Mouse (Mus musculus) megakaryocyte, adult 5-6 weeks (primary cell): Measurements from ENCODE around the gene Zfp42. TPM values are rescaled to one million over a fixed set of nuclear protein-coding genes. Genes with fewer than 3 reads are reported as not detected.
"Not testable (repeated sequence)": the region's sequence is repeated elsewhere in the genome, so short reads cannot be mapped to it uniquely, and the experiment has no call there.

ENCODE experiments used
- ATAC-seq: 2 replicates; pipeline ENCODE4 v1.8.0; 2016; ENCODE audit warnings: mild to moderate bottlenecking, inconsistent platforms; ENCODE audit not compliant: poor library complexity, severe bottlenecking
- total RNA-seq, 2 experiments: library from RNA; stranded (forward) in 1 of 2; stranded (reverse) in 1 of 2; fragments of 153-499, 151-499 nt in 1 of 2; fragments of 221-1000, 200-1000 nt in 1 of 2; gene quantifications; 2 replicates each; pipeline versions ENCODE4 v1.2.3 to v1.2.4; 2015 to 2017

The Zfp42 gene
- total RNA-seq (2015): not detected in 2 replicates
- not detected in 2 replicates for total RNA-seq (2017)

GRCm38 (mm10) chr8:43306896-43307295 lies at the start of gene Zfp42:
Gene Zfp42 (minus strand): TSS chr8:43306980.
- no peak for ATAC-seq

GRCm38 (mm10) chr8:43356069-43356770 lies 49.4 kb upstream of the Zfp42 start:
- no peak for ATAC-seq

GRCm38 (mm10) chr8:43352241-43352640 lies 45.5 kb upstream of the Zfp42 start:
- ATAC-seq: not testable (repeated sequence)

GRCm38 (mm10) chr8:43338555-43338954 lies 31.8 kb upstream of the Zfp42 start:
- no peak for ATAC-seq

GRCm38 (mm10) chr8:43333465-43333864 lies 26.7 kb upstream of the Zfp42 start:
- no peak for ATAC-seq

- ATAC-seq: no peak
These were observed 24.9 kb upstream of the Zfp42 start for GRCm38 (mm10) chr8:43331657-43332056.

GRCm38 (mm10) chr8:43329913-43330705 lies 23.3 kb upstream of the Zfp42 start:
- no peak for ATAC-seq

GRCm38 (mm10) chr8:43328666-43329065 lies 21.9 kb upstream of the Zfp42 start:
- ATAC-seq: no peak

- ATAC-seq: no peak
These were observed 14.0 kb upstream of the Zfp42 start for GRCm38 (mm10) chr8:43320771-43321170.

- ATAC-seq: no peak
These were observed 1.4 kb upstream of the Zfp42 start for GRCm38 (mm10) chr8:43308213-43308612.

- ATAC-seq: no peak
These were observed 1.1 kb downstream of the Zfp42 start for GRCm38 (mm10) chr8:43305676-43306075.

GRCm38 (mm10) chr8:43299796-43300195 lies 7.0 kb downstream of the Zfp42 start:
- no peak for ATAC-seq

GRCm38 (mm10) chr8:43295826-43296225 lies 11.0 kb downstream of the Zfp42 start:
- ATAC-seq: no peak

GRCm38 (mm10) chr8:43294191-43294590 lies 12.6 kb downstream of the Zfp42 start:
- no peak for ATAC-seq

GRCm38 (mm10) chr8:43290424-43291111 lies 16.2 kb downstream of the Zfp42 start:
- ATAC-seq: no peak

GRCm38 (mm10) chr8:43289781-43290180 lies 17.0 kb downstream of the Zfp42 start:
- ATAC-seq: no peak

GRCm38 (mm10) chr8:43288840-43289239 lies 17.9 kb downstream of the Zfp42 start:
- ATAC-seq: no peak

- no peak for ATAC-seq
These were observed 19.3 kb downstream of the Zfp42 start for GRCm38 (mm10) chr8:43287456-43287855.

GRCm38 (mm10) chr8:43283231-43283630 lies 23.5 kb downstream of the Zfp42 start:
- ATAC-seq: no peak

GRCm38 (mm10) chr8:43278397-43278796 lies 28.4 kb downstream of the Zfp42 start:
- ATAC-seq: no peak

GRCm38 (mm10) chr8:43260961-43261360 lies 45.8 kb downstream of the Zfp42 start:
- ATAC-seq: no peak

- ATAC-seq: no peak
These were observed 48.9 kb downstream of the Zfp42 start for GRCm38 (mm10) chr8:43257886-43258285.
